Mouse (Mus musculus): ENCODE data around the gene Apobr. TPM values are rescaled to one million over a fixed set of nuclear protein-coding genes. Genes with fewer than 3 reads are reported as not detected.

The Apobr gene
- total RNA-seq (2012; rRNA removed) (0.23 and 0.56 TPM in 2 replicates), polyA plus RNA-seq (2012; ENCODE audit: insufficient read depth in 1 of 2, insufficient read length in 2 of 2, low read depth in 1 of 2, low replicate concordance in 2 of 2, missing spikeins in 1 of 2) (1 to 10 TPM in 1 of 2 experiments, not detected in 1; 5.4 TPM)

- DNase-seq (ENCODE audit: low read depth, low spot score): peak; percentile 78
- H3K27ac ChIP-seq (ENCODE audit: control insufficient read depth, low read depth, low read length): peak within 1 kb of the TSS; percentile 95
- H3K9ac ChIP-seq (ENCODE audit: control insufficient read depth, low read depth, low read length, poor library complexity, severe bottlenecking): peak within 1 kb of the TSS; percentile 85
- H3K9me3 ChIP-seq (replicated peaks; ENCODE audit: insufficient read depth, low read length): no peaks in the 10 kb centered on the region
- H3K79me2 ChIP-seq (ENCODE audit: control insufficient read depth, insufficient read depth, low read length, poor library complexity): peaks cover 3% of the 10 kb centered on the region; the same call in 1 of the 2 replicates
- H3K36me3 ChIP-seq (ENCODE audit: control insufficient read depth in 1 of 2, insufficient read depth in 2 of 2, low read length in 2 of 2): peaks cover 0 to 20% of the 10 kb centered on the region in 2 experiments; a peak in 2 of 4 replicates
- H3K4me3 ChIP-seq (ENCODE audit: control insufficient read depth in 1 of 2, insufficient read depth in 1 of 2, low read depth in 2 of 2, low read length in 2 of 2): peak within 1 kb of the TSS; percentile 48 to 82
- no peaks in the 10 kb centered on the region for H3K27me3 ChIP-seq (ENCODE audit: control insufficient read depth in 1 of 2, insufficient read depth in 2 of 2, low read length in 2 of 2)
- H3K4me1 ChIP-seq (ENCODE audit: control insufficient read depth in 1 of 2, insufficient read depth in 2 of 2, low read length in 2 of 2): peaks cover 7 to 34% of the 10 kb centered on the region in 2 experiments
- no peak for TF ChIP-seq E2F4 (IDR thresholded peaks at IDR 0.05; ENCODE audit: borderline replicate concordance, low read depth, low read length)
- 0 out of 2 replicates have a peak, but pooled peaks have one; percentile 6 for TF ChIP-seq TCF12 (IDR thresholded peaks at IDR 0.05; ENCODE audit: low read depth, low read length)
- TF ChIP-seq RCOR1 (IDR thresholded peaks at IDR 0.05; ENCODE audit: low read depth, low read length): peak; percentile 77
- no peak; the same call in 1 of the 2 replicates for TF ChIP-seq CHD2 (IDR thresholded peaks at IDR 0.05; ENCODE audit: low read length)
- TF ChIP-seq POLR2AphosphoS5 (IDR thresholded peaks at IDR 0.05; ENCODE audit: borderline replicate concordance, low read depth, low read length): no peak
- no peak for TF ChIP-seq CTCF (IDR thresholded peaks at IDR 0.05 in 2 of 3, conservative IDR thresholded peaks at IDR 0.05 in 1 of 3; ENCODE audit: control insufficient read depth in 1 of 3, insufficient read depth in 1 of 3, low read depth in 2 of 3, low read length in 3 of 3, poor library complexity in 1 of 3, severe bottlenecking in 1 of 3)
- no peak for TF ChIP-seq ZMIZ1 (IDR thresholded peaks at IDR 0.05; ENCODE audit: low read depth, low read length)
- peak; percentile 35 for TF ChIP-seq TAL1 (IDR thresholded peaks at IDR 0.05; ENCODE audit: low read length)
- 0 out of 2 replicates have a peak, but pooled peaks have one; percentile 35 for TF ChIP-seq BHLHE40 (IDR thresholded peaks at IDR 0.05; ENCODE audit: borderline replicate concordance, low read depth, low read length)
- TF ChIP-seq ETS1 (IDR thresholded peaks at IDR 0.05; ENCODE audit: low read depth, low read length): peak; percentile 32; the same call in 1 of the 2 replicates
- no peak for TF ChIP-seq MYC (IDR thresholded peaks at IDR 0.05; ENCODE audit: low read depth, low read length)
- peak in 1 of 2 experiments; percentile 51; a peak in 3 of 4 replicates for TF ChIP-seq POLR2A (IDR thresholded peaks at IDR 0.05; ENCODE audit: control insufficient read depth in 1 of 2, insufficient read depth in 1 of 2, low read depth in 1 of 2, low read length in 2 of 2, poor library complexity in 1 of 2)
- peak; percentile 50; the same call in 1 of the 2 replicates for TF ChIP-seq TBP (IDR thresholded peaks at IDR 0.05; ENCODE audit: low read depth, low read length)
- TF ChIP-seq SIN3A (IDR thresholded peaks at IDR 0.05; ENCODE audit: low read length): peak; percentile 36; the same call in 1 of the 2 replicates
- no peak for TF ChIP-seq CHD1 (IDR thresholded peaks at IDR 0.05; ENCODE audit: low read depth, low read length)
- peak in 1 of 2 experiments; percentile 36; a peak in 3 of 4 replicates for TF ChIP-seq EP300 (IDR thresholded peaks at IDR 0.05; ENCODE audit: low read depth in 1 of 2, low read length in 2 of 2)
- TF ChIP-seq SMC3 (IDR thresholded peaks at IDR 0.05; ENCODE audit: low read depth, low read length): no peak
- no peak for TF ChIP-seq GABPA (IDR thresholded peaks at IDR 0.05; ENCODE audit: low read depth, low read length)
- TF ChIP-seq NELFE (IDR thresholded peaks at IDR 0.05; ENCODE audit: low read depth, low read length): no peak
- peak; percentile 37; the same call in 1 of the 2 replicates for TF ChIP-seq HCFC1 (IDR thresholded peaks at IDR 0.05; ENCODE audit: low read depth, low read length)
- TF ChIP-seq ZKSCAN1 (IDR thresholded peaks at IDR 0.05; ENCODE audit: low read depth, low read length): no peak
Measured at GRCm38 (mm10) chr7:126584506-126584977, at the start of gene Apobr. Gene Apobr (plus strand): TSS chr7:126584942.
